Mouse (Mus musculus): ENCODE measurements around the gene Nop9. TPM values are rescaled to one million over a fixed set of nuclear protein-coding genes. Genes with fewer than 3 reads are reported as not detected.

Gene Nop9
- total and polyA plus RNA-seq, 3 experiments: 38.5 to 92.1 (median 89.1) TPM

- Histone ChIP-seq H3K27ac (ENCODE audit: insufficient read depth, low read depth) (no peak overlapping the region), H3K4me3 (replicated peaks in 1 of 3; ENCODE audit: low read depth in 2 of 3, low read length in 2 of 3, poor library complexity in 1 of 3) (no peak overlapping the region), H3K9me3 (replicated peaks; ENCODE audit: low read length) (no peaks in the 10 kb centered on the region), H3K79me2 (replicated peaks; ENCODE audit: control insufficient read depth, extremely low read depth, insufficient read depth, poor library complexity, severe bottlenecking) (no peaks in the 10 kb centered on the region), H3K36me3 (replicated peaks in 1 of 2; ENCODE audit: control insufficient read depth in 1 of 2, insufficient read depth in 1 of 2, low read length in 1 of 2) (no peaks in the 10 kb centered on the region), H3K27me3 (replicated peaks) (peaks cover 11% of the 10 kb centered on the region), H3K4me2 (ENCODE audit: insufficient read depth, low read depth, poor library complexity, severe bottlenecking) (no peak overlapping the region), H3K4me1 (ENCODE audit: control insufficient read depth in 1 of 2, insufficient read depth in 2 of 2) (peaks cover 8 to 24% of the 10 kb centered on the region in 2 experiments; a peak in 3 of 4 replicates), H3K9ac (ENCODE audit: insufficient read depth, low read depth) (no peak overlapping the region)
- no peak for TF ChIP-seq MAX (IDR thresholded peaks at IDR 0.05; ENCODE audit: low read length)
- in situ Hi-C loops (cut with MboI; ENCODE audit: low pct_ligation_motif_present, low pct_unique_long_range_greater_than_20kb, low sequenced_read_pairs): no loop called here
- no peak for DNase-seq (ENCODE audit: extremely low read depth)
- dilution Hi-C loops (cut with MboI; ENCODE audit: extremely low pct_ligation_motif_present, extremely low pct_unique_long_range_greater_than_20kb, low sequenced_read_pairs): no loop called here
Measured at GRCm38 (mm10) chr14:55767519-55768414, 22.3 kb downstream of the Nop9 start.

- peaks cover 17% of the 10 kb centered on the region for H3K27me3 ChIP-seq (replicated peaks)
Measured at GRCm38 (mm10) chr14:55768555-55768954, 23.1 kb downstream of the Nop9 start.

DNA sequence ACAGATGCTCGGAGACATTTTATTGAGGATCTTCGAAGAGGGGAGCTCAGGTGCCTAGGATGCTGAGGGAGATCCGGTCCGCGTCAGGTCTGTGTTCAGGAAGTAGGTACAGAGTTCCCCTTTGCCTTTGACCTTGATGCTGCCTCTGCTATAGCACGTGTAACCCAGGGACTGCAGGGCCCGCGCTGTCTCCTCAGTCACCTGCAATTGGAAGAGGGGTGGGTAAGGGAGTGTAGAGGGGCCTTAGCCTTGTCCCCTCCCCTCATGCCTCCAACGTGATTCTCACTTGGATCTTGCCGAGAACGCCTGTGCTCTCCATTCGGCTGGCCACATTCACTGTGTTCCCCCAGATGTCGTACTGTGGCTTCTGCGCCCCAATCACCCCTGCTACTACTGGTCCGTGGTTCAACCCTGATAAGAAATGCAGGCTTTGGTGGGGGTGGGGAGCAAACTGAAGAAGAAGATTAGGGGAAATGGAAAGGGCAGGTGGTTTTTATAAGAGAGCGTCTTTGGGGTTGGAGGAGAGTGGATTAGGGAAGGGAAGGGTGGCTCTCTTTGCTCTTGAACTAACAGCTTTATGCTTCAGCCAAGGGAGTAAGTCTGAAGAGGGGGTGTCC lies 23.7 kb downstream of the Nop9 start:
- TF ChIP-seq JUN (IDR thresholded peaks at IDR 0.05; ENCODE audit: insufficient read depth, low read depth, low read length) (no peak), TBP (conservative IDR thresholded peaks at IDR 0.05; ENCODE audit: low read depth, low read length) (no peak), USF2 (conservative IDR thresholded peaks at IDR 0.05; ENCODE audit: low read depth, low read length) (no peak), MAX (IDR thresholded peaks at IDR 0.05; ENCODE audit: low read length) (no peak)
- H3K4me2 ChIP-seq (ENCODE audit: insufficient read depth, low read depth, poor library complexity, severe bottlenecking): no peak overlapping the region
- no peak overlapping the region for H3K27ac ChIP-seq (ENCODE audit: insufficient read depth, low read depth)
- no peak for DNase-seq (ENCODE audit: extremely low read depth)
- peaks cover 7 to 14% of the 10 kb centered on the region in 2 experiments; a peak in 3 of 4 replicates for H3K4me1 ChIP-seq (ENCODE audit: control insufficient read depth in 1 of 2, insufficient read depth in 2 of 2)
- no peak overlapping the region for H3K9ac ChIP-seq (ENCODE audit: insufficient read depth, low read depth)
- dilution Hi-C loops (cut with MboI; ENCODE audit: extremely low pct_ligation_motif_present, extremely low pct_unique_long_range_greater_than_20kb, low sequenced_read_pairs): no loop called here
- H3K36me3 ChIP-seq (replicated peaks in 1 of 2; ENCODE audit: control insufficient read depth in 1 of 2, insufficient read depth in 1 of 2, low read length in 1 of 2): no peaks in the 10 kb centered on the region
- H3K4me3 ChIP-seq (replicated peaks in 1 of 3; ENCODE audit: low read depth in 2 of 3, low read length in 2 of 3, poor library complexity in 1 of 3): no peak overlapping the region
- in situ Hi-C loops (cut with MboI; ENCODE audit: low pct_ligation_motif_present, low pct_unique_long_range_greater_than_20kb, low sequenced_read_pairs): no loop called here
- no peaks in the 10 kb centered on the region for H3K9me3 ChIP-seq (replicated peaks; ENCODE audit: low read length)
- H3K79me2 ChIP-seq (replicated peaks; ENCODE audit: control insufficient read depth, extremely low read depth, insufficient read depth, poor library complexity, severe bottlenecking): no peaks in the 10 kb centered on the region
- peaks cover 23% of the 10 kb centered on the region for H3K27me3 ChIP-seq (replicated peaks)

More at GRCm38 (mm10) chr14:55768555-55768954, 23.1 kb downstream of the Nop9 start:
- Histone ChIP-seq H3K4me1 (ENCODE audit: control insufficient read depth in 1 of 2, insufficient read depth in 2 of 2) (peaks cover 8 to 20% of the 10 kb centered on the region in 2 experiments; a peak in 3 of 4 replicates), H3K9ac (ENCODE audit: insufficient read depth, low read depth) (no peak overlapping the region), H3K79me2 (replicated peaks; ENCODE audit: control insufficient read depth, extremely low read depth, insufficient read depth, poor library complexity, severe bottlenecking) (no peaks in the 10 kb centered on the region), H3K4me2 (ENCODE audit: insufficient read depth, low read depth, poor library complexity, severe bottlenecking) (no peak overlapping the region), H3K4me3 (replicated peaks in 1 of 3; ENCODE audit: low read depth in 2 of 3, low read length in 2 of 3, poor library complexity in 1 of 3) (no peak overlapping the region), H3K36me3 (replicated peaks in 1 of 2; ENCODE audit: control insufficient read depth in 1 of 2, insufficient read depth in 1 of 2, low read length in 1 of 2) (no peaks in the 10 kb centered on the region), H3K27ac (ENCODE audit: insufficient read depth, low read depth) (no peak overlapping the region), H3K9me3 (replicated peaks; ENCODE audit: low read length) (no peaks in the 10 kb centered on the region)
- in situ Hi-C loops (cut with MboI; ENCODE audit: low pct_ligation_motif_present, low pct_unique_long_range_greater_than_20kb, low sequenced_read_pairs) (no loop called here), dilution Hi-C loops (cut with MboI; ENCODE audit: extremely low pct_ligation_motif_present, extremely low pct_unique_long_range_greater_than_20kb, low sequenced_read_pairs) (no loop called here)
- no peak for TF ChIP-seq ELF1 (IDR thresholded peaks at IDR 0.05; ENCODE audit: low read depth, low read length)
- no peak for TF ChIP-seq MEF2A (IDR thresholded peaks at IDR 0.05; ENCODE audit: borderline replicate concordance, low read depth, low read length)
- TF ChIP-seq TBP (conservative IDR thresholded peaks at IDR 0.05; ENCODE audit: low read depth, low read length): no peak
- no peak for TF ChIP-seq TCF12 (IDR thresholded peaks at IDR 0.05; ENCODE audit: low read depth, low read length)
- TF ChIP-seq E2F4 (IDR thresholded peaks at IDR 0.05; ENCODE audit: insufficient replicate concordance, low read depth, low read length): no peak
- no peak for TF ChIP-seq MYC (IDR thresholded peaks at IDR 0.05; ENCODE audit: low read depth, low read length)
- TF ChIP-seq ZMIZ1 (IDR thresholded peaks at IDR 0.05; ENCODE audit: low read depth, low read length): no peak
- no peak for TF ChIP-seq KAT2A (IDR thresholded peaks at IDR 0.05; ENCODE audit: insufficient replicate concordance, low read length)
- TF ChIP-seq EP300 (IDR thresholded peaks at IDR 0.05; ENCODE audit: low read length): no peak
- TF ChIP-seq CHD2 (IDR thresholded peaks at IDR 0.05; ENCODE audit: low read length): no peak
- TF ChIP-seq MAX (IDR thresholded peaks at IDR 0.05; ENCODE audit: low read length): no peak
- TF ChIP-seq NRF1 (IDR thresholded peaks at IDR 0.05; ENCODE audit: low read depth, low read length): no peak
- no peak for TF ChIP-seq GABPA (IDR thresholded peaks at IDR 0.05; ENCODE audit: insufficient replicate concordance, low read depth, low read length)
- no peak for TF ChIP-seq IRF4 (IDR thresholded peaks at IDR 0.05; ENCODE audit: low read depth, low read length)
- no peak for TF ChIP-seq NELFE (IDR thresholded peaks at IDR 0.05; ENCODE audit: low read depth, low read length)
- TF ChIP-seq ETS1 (conservative IDR thresholded peaks at IDR 0.05; ENCODE audit: low read depth, low read length): no peak
- no peak for DNase-seq (ENCODE audit: extremely low read depth)
